Mouse (Mus musculus): ENCODE measurements around the gene Dnase2a. TPM values are rescaled to one million over a fixed set of nuclear protein-coding genes. Genes with fewer than 3 reads are reported as not detected.

Dnase2a gene
- 4.3 and 5.7 TPM in 2 replicates for total RNA-seq (2014; rRNA removed)
- 6.7 and 8.2 TPM in 2 replicates for polyA plus RNA-seq (2015; fragmentation: Nextera tagmentation; extraction: Ambion mirVana)

DNA sequence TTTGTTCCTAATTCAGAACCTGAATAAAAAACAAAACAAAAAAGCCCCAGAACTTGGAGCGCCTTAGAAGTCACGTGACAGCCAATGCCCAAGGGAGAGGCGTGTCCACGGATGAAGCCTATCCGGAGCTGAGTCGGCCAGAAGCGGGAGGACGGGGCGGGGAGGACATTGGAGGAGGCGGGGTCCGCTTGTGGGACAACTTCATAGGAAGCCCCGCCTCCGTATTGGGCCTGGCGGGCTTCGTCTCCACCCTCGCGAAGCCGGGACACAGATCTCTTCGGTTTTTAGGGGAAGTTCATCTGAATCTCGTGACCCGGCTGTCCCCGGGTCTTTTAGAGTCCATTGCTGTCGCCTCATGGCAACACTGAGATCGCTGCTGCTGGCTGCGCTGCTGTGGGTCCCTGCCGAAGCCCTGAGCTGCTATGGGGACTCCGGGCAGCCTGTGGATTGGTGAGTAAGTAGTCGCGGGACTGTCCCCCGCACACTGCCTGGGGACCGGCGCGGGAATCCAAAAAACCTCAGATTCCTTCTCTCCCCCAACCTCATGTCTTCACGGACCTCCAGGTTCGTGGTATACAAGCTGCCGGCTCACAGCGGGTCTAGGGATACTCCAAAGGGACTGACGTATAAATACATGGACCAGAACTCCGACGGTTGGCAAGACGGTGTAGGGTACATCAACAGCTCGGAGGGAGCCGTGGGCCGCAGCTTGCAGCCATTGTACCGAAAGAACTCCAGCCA lies at the start of gene Dnase2a:
TSS of gene Dnase2a (plus strand) at position 140 of the 741 bp plus-strand sequence.
- Histone ChIP-seq H3K9ac (replicated peaks; ENCODE audit: low read length, poor library complexity, severe bottlenecking) (peak within 1 kb of the TSS; percentile 39), H3K4me2 (ENCODE audit: low read depth, low read length, poor library complexity, severe bottlenecking) (peak within 1 kb of the TSS; percentile 45), H3K27me3 (ENCODE audit: insufficient read depth, low read length) (no peaks in the 10 kb centered on the region; the same call in 1 of the 2 replicates), H3K27ac (ENCODE audit: low read depth, low read length) (0 out of 2 replicates have a peak within 1 kb of the TSS, but pooled peaks have one; percentile 32), H3K36me3 (ENCODE audit: insufficient read depth, low read length) (peaks cover 38% of the 10 kb centered on the region), H3K9me3 (ENCODE audit: low read length) (no peaks in the 10 kb centered on the region), H3K4me3 (ENCODE audit: low read depth, low read length) (peak within 1 kb of the TSS; percentile 29), H3K4me1 (ENCODE audit: insufficient read depth, low read length) (no peaks in the 10 kb centered on the region)
- WGBS: 3% methylated on average over 45 of the region's 45 CpGs
- no peak for TF ChIP-seq CTCF (IDR thresholded peaks at IDR 0.05)
- peak; percentile 63; the same call in 1 of the 2 replicates for ATAC-seq (ENCODE audit: low FRiP score)
- peak; percentile 95 for DNase-seq (ENCODE audit: low spot score)

DNA sequence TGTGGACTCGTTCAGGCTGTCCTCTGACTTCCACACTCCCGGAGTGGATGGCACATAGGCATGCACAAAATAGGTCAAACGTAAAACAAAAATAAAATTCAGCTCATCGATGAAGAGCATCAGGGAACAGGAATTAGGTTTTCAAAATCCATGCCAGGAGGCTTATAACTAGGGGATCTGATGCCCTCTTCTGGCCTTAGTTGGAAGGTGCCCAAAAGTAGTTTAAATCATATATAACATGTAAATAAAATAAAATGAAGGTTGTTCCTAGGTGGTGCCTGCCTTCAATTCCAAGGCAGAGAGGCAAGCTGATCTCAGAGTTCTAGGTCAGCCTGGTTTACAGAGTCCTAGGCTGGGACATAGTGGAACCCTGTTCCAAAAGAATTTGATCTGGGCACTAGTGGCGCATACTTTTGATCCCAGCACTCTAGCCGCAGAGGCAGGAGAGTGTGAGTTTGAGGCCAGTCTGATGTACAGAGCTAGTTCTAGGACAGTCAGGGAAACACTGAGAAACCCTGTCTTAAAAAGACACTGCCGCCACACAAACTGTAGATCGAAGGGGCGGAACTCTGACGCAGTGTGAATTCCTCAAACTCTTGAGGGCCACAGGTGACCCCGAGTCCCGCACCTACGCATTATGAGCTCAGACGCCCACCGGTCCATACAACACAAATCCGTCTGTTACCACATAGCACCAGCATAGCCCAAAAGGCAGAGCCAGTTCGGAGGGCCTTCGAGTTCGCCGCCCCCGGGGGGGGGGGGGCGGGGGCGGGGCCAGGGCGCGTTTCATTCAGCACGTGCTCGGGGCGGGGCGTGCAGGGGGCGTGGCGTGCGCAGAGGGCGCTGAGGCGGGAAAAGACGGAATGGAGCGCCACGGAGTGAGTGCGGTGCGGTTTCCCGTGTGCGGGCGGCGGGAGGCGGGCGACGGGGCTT lies 36.7 kb upstream of the Dnase2a start, which contains the start of gene Syce2:
TSS of gene Syce2 (plus strand) at position 736 of the 933 bp plus-strand sequence.
- Histone ChIP-seq H3K4me2 (ENCODE audit: low read depth, low read length, poor library complexity, severe bottlenecking) (peak within 1 kb of the TSS; percentile 84), H3K9me3 (ENCODE audit: low read length) (no peaks in the 10 kb centered on the region), H3K4me3 (ENCODE audit: low read depth, low read length) (peak within 1 kb of the TSS; percentile 48), H3K9ac (replicated peaks; ENCODE audit: low read length, poor library complexity, severe bottlenecking) (peak within 1 kb of the TSS; percentile 55), H3K27me3 (ENCODE audit: insufficient read depth, low read length) (no peaks in the 10 kb centered on the region), H3K27ac (ENCODE audit: low read depth, low read length) (no peak within 1 kb of the TSS), H3K36me3 (ENCODE audit: insufficient read depth, low read length) (peaks cover 29% of the 10 kb centered on the region), H3K4me1 (ENCODE audit: insufficient read depth, low read length) (peaks cover 8% of the 10 kb centered on the region; the same call in 1 of the 2 replicates)
- peak; percentile 69 for TF ChIP-seq CTCF (IDR thresholded peaks at IDR 0.05)
- WGBS: 16% methylated on average over 35 of the region's 46 CpGs
- peak; percentile 71 for ATAC-seq (ENCODE audit: low FRiP score)
- DNase-seq (ENCODE audit: low spot score): peak; percentile 73

DNA sequence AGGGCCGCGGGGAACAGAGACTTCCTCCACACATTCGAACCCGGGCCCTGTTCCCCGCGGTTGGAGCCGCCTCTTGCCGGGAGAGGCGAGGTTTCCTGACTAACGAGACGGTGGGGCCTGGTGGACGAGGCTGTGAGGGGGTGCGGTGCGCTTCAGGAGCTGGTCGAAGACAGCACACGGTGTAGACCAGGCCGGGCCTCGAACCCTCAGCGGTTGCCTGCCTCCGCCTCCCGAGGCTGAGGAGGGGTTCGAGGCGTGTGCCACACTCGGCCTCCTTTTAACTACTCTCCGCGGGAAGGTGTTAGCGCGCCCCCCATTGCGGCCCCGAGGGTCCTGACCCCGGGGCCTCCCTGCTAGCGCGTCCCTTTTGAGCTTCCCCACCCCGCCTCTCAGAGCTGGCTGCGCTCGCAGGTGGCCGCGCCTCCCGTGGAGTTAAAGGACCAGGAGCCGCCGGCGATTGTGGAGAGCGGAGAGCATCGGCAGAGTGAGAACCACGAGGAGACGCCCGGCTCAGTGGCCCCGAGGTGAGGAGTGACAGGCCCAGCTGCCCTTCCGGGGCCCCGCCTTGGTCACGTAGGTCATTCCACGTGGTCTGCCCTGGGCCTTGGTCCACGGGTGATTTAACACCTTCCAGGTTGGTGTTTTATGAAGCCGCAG lies 35.9 kb upstream of the Dnase2a start:
- no peak for TF ChIP-seq CTCF (IDR thresholded peaks at IDR 0.05)
- Histone ChIP-seq H3K4me3 (ENCODE audit: low read depth, low read length) (peak overlapping the region; percentile 48), H3K36me3 (ENCODE audit: insufficient read depth, low read length) (peaks cover 23% of the 10 kb centered on the region), H3K4me1 (ENCODE audit: insufficient read depth, low read length) (peaks cover 8% of the 10 kb centered on the region; the same call in 1 of the 2 replicates), H3K27me3 (ENCODE audit: insufficient read depth, low read length) (no peaks in the 10 kb centered on the region), H3K4me2 (ENCODE audit: low read depth, low read length, poor library complexity, severe bottlenecking) (peak overlapping the region; percentile 84), H3K9ac (replicated peaks; ENCODE audit: low read length, poor library complexity, severe bottlenecking) (peak overlapping the region; percentile 55), H3K9me3 (ENCODE audit: low read length) (no peaks in the 10 kb centered on the region), H3K27ac (ENCODE audit: low read depth, low read length) (no peak overlapping the region)
- 5% methylated on average over 41 of the region's 54 CpGs for WGBS
- DNase-seq (ENCODE audit: low spot score) (no peak), ATAC-seq (ENCODE audit: low FRiP score) (peak; percentile 64)

- no peak for TF ChIP-seq CTCF (IDR thresholded peaks at IDR 0.05)
- WGBS: 69% methylated on average over 4 of the region's 4 CpGs
- no peak overlapping the region for H3K27ac ChIP-seq (ENCODE audit: low read depth, low read length)
- no peak for ATAC-seq (ENCODE audit: low FRiP score)
- 0 out of 2 replicates have a peak overlapping the region, but pooled peaks have one; percentile 55 for H3K9ac ChIP-seq (replicated peaks; ENCODE audit: low read length, poor library complexity, severe bottlenecking)
- H3K4me3 ChIP-seq (ENCODE audit: low read depth, low read length): peak overlapping the region; percentile 48
- peaks cover 18% of the 10 kb centered on the region for H3K36me3 ChIP-seq (ENCODE audit: insufficient read depth, low read length)
- no peak for DNase-seq (ENCODE audit: low spot score)
- no peaks in the 10 kb centered on the region for H3K9me3 ChIP-seq (ENCODE audit: low read length)
- no peaks in the 10 kb centered on the region for H3K27me3 ChIP-seq (ENCODE audit: insufficient read depth, low read length)
- H3K4me2 ChIP-seq (ENCODE audit: low read depth, low read length, poor library complexity, severe bottlenecking): peak overlapping the region; percentile 84
- H3K4me1 ChIP-seq (ENCODE audit: insufficient read depth, low read length): peaks cover 8% of the 10 kb centered on the region; the same call in 1 of the 2 replicates
Measured at GRCm38 (mm10) chr8:84873016-84873415, 35.3 kb upstream of the Dnase2a start.

- 95% methylated on average over 3 of the region's 3 CpGs for WGBS
- no peak overlapping the region for H3K9ac ChIP-seq (replicated peaks; ENCODE audit: low read length, poor library complexity, severe bottlenecking)
- H3K4me3 ChIP-seq (ENCODE audit: low read depth, low read length): no peak overlapping the region
- no peaks in the 10 kb centered on the region for H3K9me3 ChIP-seq (ENCODE audit: low read length)
- H3K27me3 ChIP-seq (ENCODE audit: insufficient read depth, low read length): no peaks in the 10 kb centered on the region
- H3K36me3 ChIP-seq (ENCODE audit: insufficient read depth, low read length): peaks cover 4% of the 10 kb centered on the region; the same call in 1 of the 2 replicates
- no peak for ATAC-seq (ENCODE audit: low FRiP score)
- DNase-seq (ENCODE audit: low spot score): no peak
- no peak overlapping the region for H3K27ac ChIP-seq (ENCODE audit: low read depth, low read length)
- H3K4me2 ChIP-seq (ENCODE audit: low read depth, low read length, poor library complexity, severe bottlenecking): no peak overlapping the region
- TF ChIP-seq CTCF (IDR thresholded peaks at IDR 0.05): no peak
- peaks cover 8% of the 10 kb centered on the region; the same call in 1 of the 2 replicates for H3K4me1 ChIP-seq (ENCODE audit: insufficient read depth, low read length)
Measured at GRCm38 (mm10) chr8:84874339-84874738, 34.0 kb upstream of the Dnase2a start.

Measured in midbrain, postnatal 0 days (tissue).